Mouse (Mus musculus) telencephalon, adult 2 months (tissue): Measurements from ENCODE around the gene Gpcpd1.

ENCODE experiments used
- DNase-seq: peaks from one replicate; pipeline ENCODE4 v3.0.0-alpha.2; 2011; ENCODE audit warnings: low read depth, low spot score

The Gpcpd1 gene

DNA sequence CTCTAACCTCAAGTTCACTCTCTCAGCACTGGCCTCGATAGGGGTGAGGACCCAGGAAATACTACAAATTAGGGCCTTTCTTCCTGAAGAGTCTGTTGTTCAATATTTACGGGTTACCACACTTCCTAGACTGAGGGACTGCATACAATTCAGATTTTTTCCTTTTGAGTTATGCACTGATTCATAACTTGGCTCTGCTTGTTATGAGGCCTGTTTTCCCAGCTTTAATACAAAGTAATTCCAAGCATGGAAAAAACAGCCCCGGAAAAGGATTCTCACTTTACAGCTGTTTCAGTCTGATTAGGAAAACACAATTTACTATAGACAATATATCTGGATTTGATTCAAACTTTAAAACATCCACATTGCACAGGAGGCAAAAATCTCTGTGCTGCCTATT lies 1.5 kb downstream of the Gpcpd1 start:
- DNase-seq = no peak

DNA sequence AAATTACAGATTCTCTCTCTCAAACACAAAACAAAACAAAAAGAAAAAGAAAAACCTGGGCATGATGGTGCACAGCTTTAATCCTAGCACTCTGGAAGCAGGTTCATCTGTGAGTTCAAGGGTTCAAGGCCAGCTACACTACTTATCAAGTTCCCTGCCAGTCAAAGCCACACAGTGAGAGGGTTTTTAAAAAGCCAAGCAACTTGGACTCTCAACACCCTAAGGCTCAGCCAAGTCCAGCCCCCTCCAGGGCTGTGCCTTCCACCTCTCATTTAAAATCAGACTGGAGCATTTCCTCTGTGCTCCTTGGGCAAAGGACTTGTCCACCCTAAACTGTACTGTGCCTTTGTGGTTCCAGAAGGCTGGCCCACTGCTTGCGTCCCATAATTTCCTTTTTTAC lies 3.3 kb downstream of the Gpcpd1 start:
- DNase-seq = no peak

DNA sequence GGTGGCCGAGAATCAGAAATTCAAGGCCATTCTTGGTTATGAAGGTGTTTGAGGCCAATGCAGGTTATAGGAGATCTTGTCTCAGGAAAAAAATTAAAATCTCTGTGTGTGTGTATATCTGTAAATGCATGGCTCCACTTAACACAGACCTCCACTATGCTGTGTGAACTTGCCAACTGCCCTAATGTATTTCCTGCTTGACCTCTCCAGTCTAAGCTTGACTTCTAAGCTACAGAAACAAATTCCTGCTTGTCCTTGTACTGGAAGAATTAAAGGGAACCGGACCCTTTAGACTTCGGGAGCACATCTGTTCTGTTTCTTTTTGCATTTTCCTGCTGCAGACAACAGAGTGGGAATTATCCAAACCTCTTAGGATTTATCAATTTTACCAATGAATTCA lies 4.4 kb downstream of the Gpcpd1 start:
- no peak for DNase-seq

DNA sequence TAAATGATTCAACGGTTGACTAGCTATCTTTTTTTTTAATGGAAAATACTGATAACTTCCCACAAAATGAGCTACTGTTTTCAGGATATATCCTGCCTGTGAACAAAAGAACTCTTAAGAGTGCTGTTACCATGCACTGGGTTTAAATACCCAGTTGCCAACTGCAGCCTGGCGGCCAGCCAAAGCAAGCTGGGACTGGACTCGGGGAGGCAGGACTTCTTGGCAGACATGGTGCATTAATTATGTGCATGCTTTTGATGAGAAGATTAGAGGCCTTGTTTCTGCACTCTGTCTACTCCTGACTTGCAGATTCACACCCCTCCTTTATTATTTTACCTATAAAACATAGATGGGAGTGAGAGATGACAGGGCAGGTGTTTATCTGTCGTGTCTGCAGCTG lies 5.3 kb downstream of the Gpcpd1 start:
- peak; percentile 65 for DNase-seq

DNA sequence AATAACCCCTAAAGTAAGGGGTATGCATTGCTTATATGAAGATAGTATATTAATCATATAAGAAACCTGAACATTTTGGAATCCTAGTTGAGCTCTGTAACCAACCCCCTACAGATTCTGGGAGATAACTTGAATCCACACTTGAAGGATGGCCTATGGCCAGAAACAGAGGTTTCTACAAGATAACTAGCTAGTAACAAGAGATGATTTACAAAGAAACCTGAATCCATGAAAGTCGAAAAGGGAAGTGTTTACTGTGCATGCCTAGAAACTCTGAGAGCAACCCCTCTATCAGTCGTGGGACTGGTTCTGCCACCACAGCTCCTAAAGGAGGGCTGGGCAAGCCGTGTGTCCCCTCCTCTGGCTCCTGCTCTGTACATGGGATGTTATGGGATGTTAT lies 7.8 kb downstream of the Gpcpd1 start:
- DNase-seq = no peak

DNA sequence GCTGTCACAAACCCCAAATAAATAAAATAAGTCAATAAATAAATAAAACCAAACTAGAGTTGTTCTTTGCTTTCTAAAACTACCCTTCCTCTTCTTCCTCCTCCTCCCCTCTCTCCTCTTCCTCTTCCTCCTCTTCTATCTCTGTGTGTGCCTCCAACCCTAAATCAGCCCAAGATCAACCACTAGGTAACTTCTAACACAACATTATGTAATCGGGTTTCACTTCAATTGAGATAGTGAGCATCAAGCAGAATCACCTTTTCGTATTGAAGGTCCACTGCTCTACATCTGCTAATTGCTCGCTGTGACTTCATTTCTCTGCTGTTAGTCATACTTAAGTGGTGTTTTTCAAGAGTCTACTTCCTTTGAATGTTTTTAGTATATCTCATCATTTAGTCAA lies 8.8 kb downstream of the Gpcpd1 start:
- DNase-seq = no peak

DNA sequence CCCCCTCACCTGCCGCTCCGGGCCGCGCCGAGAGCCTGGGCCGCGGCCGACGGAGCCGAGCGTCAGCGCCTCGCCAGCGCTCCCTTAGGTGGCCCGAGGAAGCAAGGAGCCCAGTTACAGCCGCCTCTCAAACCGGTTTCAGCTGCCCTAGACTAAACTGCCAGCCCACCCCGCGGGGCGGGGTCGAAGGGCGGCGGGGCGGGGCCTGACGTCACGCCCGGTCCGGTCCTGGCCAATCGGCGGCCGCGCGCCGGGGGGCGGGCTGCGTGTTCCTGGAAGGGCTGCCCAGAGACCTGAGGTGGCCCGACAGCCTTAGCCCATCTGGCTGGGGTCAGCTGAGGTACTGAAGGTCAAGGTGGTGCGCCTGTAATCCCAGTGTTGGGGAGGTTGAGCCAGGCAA lies 9.5 kb downstream of the Gpcpd1 start:
- DNase-seq = peak; percentile 72

DNA sequence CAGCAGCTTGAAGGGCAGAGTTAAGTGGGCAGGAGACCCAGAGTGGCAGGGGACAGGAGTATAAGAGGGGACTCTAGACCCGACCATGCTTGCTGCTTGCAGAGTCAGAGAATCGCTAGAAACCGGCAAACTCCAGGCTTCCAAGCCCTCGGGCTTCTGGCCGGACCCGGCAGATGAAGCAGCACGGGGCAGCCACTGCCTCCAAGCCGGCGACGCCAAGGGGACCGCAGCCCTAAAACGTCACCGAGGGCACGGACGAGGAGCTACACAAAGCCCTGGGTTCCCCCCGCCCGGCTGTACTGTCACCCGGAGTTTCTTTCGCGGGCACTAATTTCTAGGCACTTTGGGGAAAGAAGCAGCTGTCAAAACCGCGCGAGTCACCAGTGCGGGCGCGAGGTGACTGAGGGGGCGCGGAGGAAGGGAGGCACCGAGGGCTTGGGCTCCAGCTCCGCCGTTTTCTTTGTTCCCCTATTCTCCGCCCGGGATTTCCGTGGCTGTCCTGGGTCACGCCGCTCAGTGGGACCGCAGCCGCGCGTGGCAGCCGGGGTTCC lies 10.0 kb downstream of the Gpcpd1 start:
- no peak for DNase-seq

DNA sequence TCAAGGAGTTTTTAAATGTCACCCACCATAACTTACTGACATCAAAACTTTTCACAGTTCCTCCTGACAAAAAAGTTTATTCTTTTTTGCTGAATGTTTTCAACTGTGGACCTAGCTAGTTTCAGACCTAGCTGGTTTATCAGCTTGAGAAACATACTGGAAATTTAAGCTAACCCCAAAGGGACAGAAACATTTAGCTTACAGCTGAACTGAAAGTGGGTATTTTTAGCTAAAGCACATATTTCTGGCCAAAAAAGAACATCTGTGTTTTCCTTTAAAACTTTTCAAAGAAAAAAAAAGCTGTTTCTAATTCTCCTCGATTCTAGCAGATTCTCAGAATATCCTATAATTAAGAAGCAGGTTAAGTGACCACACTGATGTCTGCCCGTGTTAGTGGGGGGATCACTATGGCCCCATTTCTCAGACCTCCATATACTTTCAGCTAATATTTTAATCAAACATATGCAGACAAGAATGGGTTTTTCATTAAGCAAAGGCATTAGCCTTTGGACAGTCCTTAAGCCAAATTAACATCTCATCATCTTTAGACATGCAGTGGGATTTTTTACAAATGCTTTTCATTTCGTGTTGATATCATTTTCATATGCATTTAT lies 10.9 kb downstream of the Gpcpd1 start:
- no peak for DNase-seq

DNA sequence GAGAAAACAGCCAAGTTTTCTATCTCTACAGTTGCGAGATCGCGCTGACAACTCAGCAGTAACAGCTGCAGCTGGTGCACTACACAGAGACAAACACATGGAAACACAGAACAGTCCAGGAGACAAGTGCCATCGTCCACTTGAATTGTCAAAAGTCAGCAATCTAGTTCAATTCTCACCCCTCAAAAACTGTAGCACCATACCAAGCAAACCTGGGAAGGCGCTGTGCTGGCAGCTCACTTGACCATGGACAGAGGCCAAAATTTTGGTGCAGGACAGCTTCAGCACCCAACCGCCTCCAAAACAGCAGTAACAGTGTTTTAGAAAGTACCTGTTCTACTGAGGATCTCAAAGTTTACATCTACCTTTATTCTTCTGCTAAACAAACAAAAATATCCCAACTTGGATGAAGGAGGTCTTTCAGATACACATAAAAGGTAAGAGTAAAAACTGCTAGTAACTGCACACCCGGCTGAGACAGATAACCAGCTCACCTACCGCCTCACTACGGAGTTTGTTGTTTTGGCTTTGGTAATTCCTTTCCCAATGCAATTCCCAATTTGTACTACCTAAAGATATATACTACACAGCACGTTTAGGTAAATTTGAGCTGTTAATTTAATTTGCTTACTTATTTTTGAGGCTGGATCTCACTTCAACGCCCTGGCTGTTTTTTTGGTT lies 11.6 kb downstream of the Gpcpd1 start:
- DNase-seq = no peak

DNA sequence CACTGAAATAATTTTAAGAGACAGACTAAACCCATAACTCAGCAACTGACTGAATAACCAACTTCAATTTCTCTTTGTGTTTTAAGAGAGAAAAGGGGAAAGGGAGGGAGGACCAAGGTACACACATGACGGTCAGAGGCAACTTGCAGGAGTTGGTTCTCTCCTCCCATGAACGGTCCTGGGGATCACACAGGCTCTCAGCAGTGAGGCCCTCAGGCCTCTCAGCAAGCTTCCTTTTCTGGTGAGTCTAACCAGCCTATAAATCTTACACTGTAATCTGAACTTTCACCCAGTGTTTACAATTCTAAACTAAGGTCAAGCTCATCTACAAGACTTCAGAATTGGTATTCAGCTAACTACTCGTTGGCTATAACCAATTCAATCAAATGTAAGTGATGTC lies 12.3 kb downstream of the Gpcpd1 start:
- DNase-seq = no peak

DNA sequence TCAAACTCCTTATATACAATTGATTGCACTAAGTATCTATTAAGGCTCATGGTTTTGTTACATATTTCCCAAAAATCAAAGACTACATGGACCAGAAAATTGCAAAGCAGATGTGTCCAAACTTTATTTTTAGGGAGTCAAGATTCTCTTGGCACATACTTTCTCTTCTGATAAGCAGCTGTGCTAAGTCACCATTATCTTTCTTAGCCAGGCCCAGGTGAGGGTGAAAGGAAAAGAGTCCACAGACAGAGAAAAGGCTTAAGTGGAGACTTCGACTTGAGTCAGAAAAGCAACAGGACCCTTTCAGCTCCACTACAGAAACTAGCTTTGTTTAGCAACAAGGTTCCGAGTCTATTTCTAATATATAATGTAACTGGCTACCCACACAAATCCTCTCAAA lies 14.2 kb downstream of the Gpcpd1 start:
- no peak for DNase-seq

DNA sequence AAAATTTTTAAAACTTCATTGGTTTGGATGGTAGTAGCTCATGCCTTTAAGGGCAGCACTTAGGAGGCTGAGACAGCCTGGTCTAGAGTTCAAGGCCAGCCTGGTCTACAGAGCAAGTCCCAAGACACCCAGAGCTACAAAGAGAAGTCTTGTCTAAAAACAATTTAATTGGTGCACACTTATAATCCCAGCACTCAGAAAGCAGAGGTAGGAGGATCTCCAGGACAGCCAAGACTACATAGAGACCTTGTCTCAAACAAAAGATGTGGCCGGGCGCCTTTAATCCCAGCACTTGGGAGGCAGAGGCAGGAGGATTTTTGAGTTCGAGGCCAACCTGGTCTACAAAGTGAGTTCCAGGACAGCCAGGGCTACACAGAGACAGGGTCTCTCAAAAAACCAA lies 14.9 kb downstream of the Gpcpd1 start:
- no peak for DNase-seq

DNA sequence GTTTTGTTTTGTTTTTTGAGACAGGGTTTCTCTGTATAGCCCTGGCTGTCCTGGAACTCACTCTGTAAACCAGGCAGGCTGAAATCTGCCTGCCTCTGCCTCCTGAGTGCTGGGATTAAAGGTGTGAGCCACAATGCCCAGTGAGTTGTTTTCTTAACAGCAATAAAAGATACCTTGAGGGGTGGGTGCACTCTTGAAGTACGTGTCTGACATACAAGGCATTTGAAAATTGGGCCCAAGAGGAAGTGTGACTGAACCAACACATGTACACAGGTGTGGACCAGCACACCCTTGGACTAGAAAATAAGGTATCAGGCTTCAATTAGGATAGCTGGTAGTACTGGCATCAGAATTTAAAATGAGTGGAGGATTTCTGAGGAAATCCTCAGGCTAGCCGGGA lies 16.2 kb downstream of the Gpcpd1 start:
- DNase-seq = no peak

DNA sequence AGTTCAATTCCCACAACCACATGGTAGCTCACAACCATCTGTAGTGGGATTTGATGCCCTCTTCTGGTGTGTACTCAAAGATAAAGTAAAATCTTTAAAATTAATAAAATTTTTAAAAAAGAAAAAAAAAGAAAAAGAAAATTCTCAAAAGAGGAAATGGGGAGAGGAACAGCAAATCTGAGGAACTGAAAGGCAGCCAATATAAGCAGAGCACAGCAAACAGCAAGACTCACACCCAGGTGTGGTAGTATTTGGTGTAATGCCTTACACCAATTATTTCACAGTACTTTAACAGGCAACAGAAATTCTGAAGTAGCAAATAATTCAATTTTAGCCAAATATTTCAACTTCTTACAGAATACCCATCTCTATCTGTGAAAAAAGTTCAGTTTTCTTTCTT lies 16.7 kb downstream of the Gpcpd1 start:
- no peak for DNase-seq

DNA sequence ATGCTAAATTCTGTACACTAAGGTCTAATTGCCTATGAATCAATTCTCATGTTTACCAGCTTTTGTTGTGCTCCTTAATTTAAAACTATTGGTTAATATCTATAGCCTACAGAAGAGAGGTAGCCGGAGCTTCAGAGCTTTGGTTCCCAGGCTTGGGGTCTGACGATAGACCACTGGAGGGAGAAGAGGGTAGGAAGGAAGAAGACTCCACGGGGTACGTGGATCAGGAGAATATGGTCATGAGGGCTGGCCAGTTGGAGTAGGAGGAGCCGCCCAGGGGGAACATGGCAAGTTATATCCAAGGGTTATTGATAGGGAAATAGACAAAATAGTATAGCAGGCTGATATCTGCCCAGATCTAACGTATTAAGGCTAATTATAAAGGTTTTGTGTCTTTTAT lies 17.8 kb downstream of the Gpcpd1 start:
- DNase-seq = no peak

DNA sequence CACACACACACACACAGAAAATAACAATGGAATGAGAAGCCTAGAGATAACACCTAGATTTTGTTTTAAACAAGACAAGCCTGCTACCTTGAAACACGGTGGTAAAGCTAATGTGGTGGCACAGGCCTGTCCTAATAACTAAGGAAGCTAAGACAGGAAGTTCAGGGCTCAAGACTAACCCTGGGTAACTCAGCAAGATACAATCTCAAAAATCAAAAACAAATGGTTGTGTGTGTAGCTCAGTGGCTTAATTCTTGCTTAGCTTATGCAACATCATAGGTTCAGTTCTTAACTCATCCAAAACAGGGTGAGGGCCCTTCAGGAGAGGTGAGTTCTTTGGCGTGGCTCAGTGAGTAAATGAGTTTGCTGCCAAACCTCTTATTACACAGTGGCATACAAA lies 20.1 kb downstream of the Gpcpd1 start:
- DNase-seq = no peak

DNA sequence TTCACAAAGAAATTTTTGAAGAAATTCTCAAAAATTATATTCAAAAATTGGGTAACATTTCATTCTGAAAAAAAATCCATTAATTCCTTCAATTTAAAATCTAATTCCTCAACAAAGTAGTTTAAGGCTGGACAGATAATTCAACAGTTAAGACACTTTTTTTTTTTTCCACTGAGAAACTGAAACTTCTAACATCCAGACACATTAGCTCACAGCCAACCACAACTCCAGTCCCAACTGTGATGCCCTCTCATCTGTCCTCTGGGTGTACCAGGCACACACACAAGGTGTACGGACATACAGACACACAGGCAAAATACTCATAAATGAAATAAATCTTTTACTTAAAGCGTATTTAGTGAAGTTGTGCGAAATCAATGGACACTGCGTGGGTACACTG lies 25.7 kb downstream of the Gpcpd1 start:
- no peak for DNase-seq

DNA sequence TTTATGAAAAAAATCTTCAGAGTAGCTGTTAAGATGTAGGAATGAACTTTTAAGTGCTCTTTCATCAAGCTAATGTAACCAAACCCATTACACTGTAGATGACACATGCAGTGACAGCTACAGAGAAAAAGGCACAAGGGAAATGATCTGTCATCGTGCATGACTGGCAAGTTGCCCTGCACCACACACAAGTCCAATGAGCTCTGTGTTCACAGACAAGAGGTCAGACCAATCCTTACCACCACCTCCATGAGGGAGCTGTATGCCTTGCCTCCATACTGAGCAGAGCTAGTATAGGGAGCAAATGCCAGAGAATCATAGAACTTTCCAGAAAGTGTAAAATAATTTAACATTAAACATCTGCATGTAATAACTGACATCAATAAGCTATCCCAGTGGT lies 59.7 kb downstream of the Gpcpd1 start:
- DNase-seq = no peak

DNA sequence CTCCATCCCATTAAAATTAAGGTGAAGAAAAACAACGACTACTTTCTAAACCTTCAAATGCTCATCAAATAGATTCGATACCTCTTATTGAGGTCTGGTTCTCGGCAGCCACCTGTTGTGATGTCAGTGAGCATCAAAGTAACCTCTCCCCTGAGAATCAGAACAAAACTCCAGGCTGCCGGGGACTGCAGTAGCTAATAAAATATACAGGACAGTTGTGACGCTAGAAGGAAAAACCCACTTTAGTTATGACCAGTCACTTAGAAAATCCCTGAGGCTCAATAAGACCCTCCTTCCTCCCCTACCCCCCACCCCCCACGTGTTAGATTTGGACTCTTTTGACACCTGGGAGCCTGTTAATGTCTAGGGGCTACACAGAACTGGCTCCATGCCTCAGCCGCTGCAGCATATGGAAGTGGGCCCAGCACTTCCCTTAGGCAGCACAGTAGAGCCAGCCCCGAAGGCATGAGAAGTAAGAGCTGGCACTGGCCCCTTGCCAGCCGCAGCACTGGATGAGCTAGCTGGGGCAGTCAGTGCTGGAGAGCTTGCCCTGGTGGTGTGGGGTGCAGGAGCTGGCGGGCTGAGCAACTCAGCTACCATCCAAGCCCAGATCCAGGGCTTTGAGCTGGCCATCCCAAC lies 60.5 kb downstream of the Gpcpd1 start:
- no peak for DNase-seq

DNA sequence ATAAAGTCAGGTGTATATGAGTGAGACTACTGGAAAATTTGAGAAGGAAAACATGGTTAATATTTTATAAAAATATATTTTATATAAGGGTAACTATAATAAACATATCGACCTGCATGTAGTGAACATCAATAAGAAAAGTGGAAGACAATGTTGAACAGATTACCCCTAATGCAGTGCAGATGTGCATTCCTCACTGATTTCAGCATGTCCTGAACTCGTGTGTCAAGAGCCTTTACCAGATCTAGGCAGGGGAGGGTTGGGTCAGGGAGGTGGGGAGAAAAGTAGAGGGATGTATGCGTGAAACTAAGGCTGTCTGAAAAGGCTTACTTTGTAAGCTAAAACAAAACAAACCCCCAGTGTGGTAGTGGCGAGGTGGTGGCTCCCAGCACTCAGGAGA lies 61.4 kb downstream of the Gpcpd1 start:
- no peak for DNase-seq

DNA sequence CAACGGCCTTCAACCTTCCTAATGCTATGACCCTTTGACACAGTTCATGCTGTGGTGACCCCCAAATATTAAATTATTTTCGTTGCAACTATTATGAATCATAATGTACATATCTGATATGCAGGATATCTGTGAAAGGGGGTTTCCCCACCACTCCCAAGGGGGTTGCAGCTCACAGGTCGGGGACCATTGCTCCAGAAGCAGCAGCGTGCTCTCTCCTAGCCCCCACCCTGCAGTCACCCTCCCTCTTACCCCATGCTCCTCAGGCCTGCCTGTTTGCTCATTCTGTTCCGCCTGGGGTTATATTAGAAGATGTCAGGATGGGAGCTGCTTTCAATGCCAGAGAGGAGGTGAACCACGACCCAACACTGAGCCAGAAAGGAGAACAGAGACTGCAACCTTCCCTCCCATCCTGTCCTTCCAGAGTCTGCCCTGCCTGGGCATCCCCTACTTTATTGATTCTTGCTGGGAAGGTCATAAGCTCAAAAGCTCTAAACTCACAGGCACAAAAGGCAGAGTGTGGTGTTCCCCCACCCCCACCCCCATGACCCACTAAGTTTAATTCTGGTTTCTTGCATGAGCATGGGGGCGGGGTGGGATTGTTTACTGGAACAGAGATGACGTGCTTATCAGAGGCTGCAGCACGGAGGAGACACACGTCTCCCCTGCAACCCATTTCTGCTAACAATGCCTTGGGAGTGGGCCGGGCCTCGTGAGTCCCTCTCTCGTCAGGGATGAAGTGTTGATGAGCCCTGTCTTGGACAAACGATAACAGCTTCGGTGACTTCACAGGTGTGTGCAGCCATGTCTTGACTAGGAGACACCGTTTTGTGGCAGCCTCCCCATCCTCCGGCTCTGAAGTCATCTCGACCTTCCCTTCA lies 69.3 kb downstream of the Gpcpd1 start:
- no peak for DNase-seq
